ENCODE assay signal across 20 mouse cellular contexts in the genomic region with DNA sequence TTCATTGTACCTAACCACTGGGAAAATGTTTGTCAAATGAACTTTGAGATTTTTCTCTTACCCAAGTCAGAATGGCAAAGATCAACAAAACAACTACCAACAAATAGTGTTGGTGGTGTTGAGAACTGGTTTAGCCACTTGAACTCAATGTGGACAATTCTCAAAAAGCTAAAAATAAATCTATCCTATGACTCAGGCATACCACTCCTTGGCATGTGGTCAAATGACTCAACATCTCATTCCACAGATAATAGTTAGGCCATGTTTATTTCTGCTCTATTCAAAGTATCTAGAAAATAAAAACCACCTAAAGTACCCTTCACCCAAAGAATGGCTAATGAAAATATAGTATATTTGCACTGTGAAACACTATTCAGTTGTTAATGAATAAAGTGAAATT. TPM values are rescaled to one million over a fixed set of nuclear protein-coding genes. Genes with fewer than 3 reads are reported as not detected.
DNase-seq lines count a peak whose midpoint lies in the region; TF ChIP-seq lines count a peak whose summit lies in the region.
"Had no signal": no experiment of that assay in that cellular context is flagged by ENCODE, and none has a peak within 500 bp of the region (broad histone marks: within the 10 kb centered on the region; RNA-seq: fewer than 3 reads in every experiment).

No protein-coding gene starts in this region.

- TF ChIP-seq POLR2A in kidney, adult 2 months (IDR thresholded peaks at IDR 0.05; ENCODE audit: low read depth, low read length): no peak

- H3K4me3 ChIP-seq in kidney, adult 2 months (ENCODE audit: insufficient read depth, low read depth, low read length): no peak overlapping the region
- H3K4me3 ChIP-seq: erythroblast, embryonic 14.5 days; intestine, embryonic 15.5 days; left cerebral cortex, adult 2 months; megakaryocyte, embryonic 14.5 days had no signal

- H3K36me3 ChIP-seq in kidney, adult 2 months (ENCODE audit: control insufficient read depth, insufficient read depth, low read length): no peaks in the 10 kb centered on the region
- H3K36me3 ChIP-seq: intestine, embryonic 15.5 days had no signal

- no peaks in the 10 kb centered on the region for H3K4me1 ChIP-seq in kidney, adult 2 months (ENCODE audit: control insufficient read depth, insufficient read depth, low read length)
- H3K4me1 ChIP-seq: intestine, embryonic 15.5 days; megakaryocyte, embryonic 14.5 days had no signal

- DNase-seq in adrenal gland, postnatal 14 days: peak; percentile 9
- DNase-seq in adrenal gland, postnatal 25 days: no peak
- DNase-seq in kidney, adult 2 months: peak; percentile 1
- no peak for DNase-seq in kidney, postnatal 14 days
- peak; percentile 89 for DNase-seq in NIH3T3 (ENCODE audit: low read depth)
- DNase-seq in lung, postnatal 14 days: peak; percentile 2
- DNase-seq in c-Kit-positive CD71-positive TER-119-positive erythroid progenitor cells, embryonic 14.5 days (ENCODE audit: low spot score): no peak
- DNase-seq in ovary, adult 18-20 months (ENCODE audit: low spot score): no peak
- DNase-seq: B cell, adult 2 months; cerebellum, adult 9-10 months; gastrocnemius, postnatal 25 days; kidney, postnatal 4 days; layer of hippocampus, adult 9-11 months; midbrain, embryonic 14.5 days had no signal

- H3K27ac ChIP-seq in kidney, adult 2 months (ENCODE audit: insufficient read depth, low read depth, low read length): no peak overlapping the region
- H3K27ac ChIP-seq: hindbrain, embryonic 14.5 days; intestine, embryonic 15.5 days; left cerebral cortex, adult 2 months had no signal

- no peak for TF ChIP-seq CTCF in kidney, adult 2 months (conservative IDR thresholded peaks at IDR 0.05; ENCODE audit: insufficient read depth, insufficient read length, low read depth, low read length)

- no peaks in the 10 kb centered on the region for H3K27me3 ChIP-seq in kidney, adult 2 months (replicated peaks; ENCODE audit: control insufficient read depth, insufficient read depth, low read length)
- H3K27me3 ChIP-seq: intestine, embryonic 15.5 days; megakaryocyte, embryonic 14.5 days had no signal

RNA-seq across cellular contexts. Expression of a gene that starts 58.3 kb away (rescaled TPM):
- 27.0 and 30.6 TPM in 2 replicates for total RNA-seq in adrenal gland, postnatal 14 days (2021)
- total RNA-seq in adrenal gland, postnatal 25 days (2021): 29.4 and 31.6 TPM in 2 replicates
- 13.1 and 15.8 TPM in 2 replicates for polyA plus RNA-seq in kidney, adult 2 months (2012; rRNA removed)
- polyA plus RNA-seq: activated CD4-positive, CD25-positive, alpha-beta regulatory T cell, adult 4 months; erythroblast, embryonic 14.5 days had no signal

RNA-seq across cellular contexts. Expression of a gene that starts 59.6 kb away (rescaled TPM):
- total RNA-seq in adrenal gland, postnatal 14 days (2021): 3.1 and 3.4 TPM in 2 replicates
- 4.2 and 6.4 TPM in 2 replicates for total RNA-seq in adrenal gland, postnatal 25 days (2021)
- 1.2 and 1.9 TPM in 2 replicates for polyA plus RNA-seq in kidney, adult 2 months (2012; rRNA removed)
- polyA plus RNA-seq: activated CD4-positive, CD25-positive, alpha-beta regulatory T cell, adult 4 months; erythroblast, embryonic 14.5 days had no signal

Comparison
In these comparisons a context has a peak if more than half of its experiments do, and no peak if none do; other contexts are left out.
1. DNase-seq: peak in adrenal gland, postnatal 14 days (single experiment), kidney, adult 2 months (single experiment), NIH3T3 (single experiment) and lung, postnatal 14 days (single experiment); none in adrenal gland, postnatal 25 days (single experiment), kidney, postnatal 14 days (single experiment), c-Kit-positive CD71-positive TER-119-positive erythroid progenitor cells, embryonic 14.5 days (single experiment) and ovary, adult 18-20 months (single experiment).